Mouse (Mus musculus) CH12.LX (cell line): ENCODE data around the gene Cgrrf1. TPM values are rescaled to one million over a fixed set of nuclear protein-coding genes. Genes with fewer than 3 reads are reported as not detected.

ENCODE experiments used
- DNase-seq: peaks from one replicate; pipeline ENCODE4 v3.0.0-alpha.2; 2013; ENCODE audit errors: extremely low read depth
- H3K27ac ChIP-seq: 2 replicates; pipeline ENCODE4 v1.5.1; 2012; ENCODE audit warnings: low read depth, mild to moderate bottlenecking, control low read depth, moderate library complexity; ENCODE audit not compliant: insufficient read depth
- H3K27me3 ChIP-seq: replicated peaks from 2 replicates; pipeline ENCODE3; 2012; ENCODE audit warnings: inconsistent platforms
- H3K36me3 ChIP-seq, 2 experiments: replicated peaks in 1 of 2; 2 replicates each; pipeline versions ENCODE3 to v1.6.1; 2012; ENCODE audit warnings: inconsistent platforms in 1 of 2, low read length in 1 of 2, mild to moderate bottlenecking in 1 of 2, mixed read lengths in 1 of 2, moderate library complexity in 1 of 2; ENCODE audit not compliant: control insufficient read depth in 1 of 2, insufficient read depth in 1 of 2
- H3K4me1 ChIP-seq, 2 experiments: 2 replicates each; pipeline ENCODE4 v1.6.1; 2012; ENCODE audit warnings: inconsistent platforms in 1 of 2, moderate library complexity in 1 of 2; ENCODE audit not compliant: insufficient read depth in 2 of 2, control insufficient read depth in 1 of 2
- H3K4me2 ChIP-seq: 2 replicates; pipeline ENCODE4 v1.6.1; 2012; ENCODE audit warnings: low read depth, mild to moderate bottlenecking, control low read depth; ENCODE audit not compliant: poor library complexity, insufficient read depth, severe bottlenecking
- H3K4me3 ChIP-seq, 3 experiments: fragments of 150-350 bp in 1 of 3; sonication (generic) in 1 of 3; replicated peaks in 1 of 3; 2 replicates each; pipeline versions ENCODE3 to v1.5.1; 2011 to 2012; ENCODE audit warnings: low read depth in 2 of 3, low read length in 2 of 3, mild to moderate bottlenecking in 2 of 3, moderate library complexity in 2 of 3, control low read depth in 1 of 3, improper control_type of control experiment in 1 of 3, inconsistent platforms in 1 of 3, mixed read lengths in 1 of 3; ENCODE audit not compliant: poor library complexity in 1 of 3
- H3K79me2 ChIP-seq: replicated peaks from 2 replicates; pipeline ENCODE4 v1.6.1; 2012; ENCODE audit warnings: mild to moderate bottlenecking, moderate library complexity; ENCODE audit not compliant: control insufficient read depth, poor library complexity, insufficient read depth, severe bottlenecking; ENCODE audit errors: extremely low read depth
- H3K9ac ChIP-seq: 2 replicates; pipeline ENCODE4 v1.6.1; 2012; ENCODE audit warnings: low read depth, mild to moderate bottlenecking, control low read depth, moderate library complexity; ENCODE audit not compliant: insufficient read depth
- H3K9me3 ChIP-seq: replicated peaks from 2 replicates; pipeline ENCODE3; 2012; ENCODE audit warnings: low read length, inconsistent platforms, mixed read lengths
- BHLHE40 ChIP-seq: IDR thresholded peaks from 2 replicates; pipeline ENCODE4 v1.6.1; 2011; ENCODE audit warnings: mild to moderate bottlenecking, low read depth, low read length, improper control_type of control experiment
- CHD1 ChIP-seq: IDR thresholded peaks from 2 replicates; pipeline ENCODE4 v1.6.1; 2012; ENCODE audit warnings: low read depth, low read length, improper control_type of control experiment, inconsistent platforms
- E2F4 ChIP-seq: IDR thresholded peaks from 2 replicates; pipeline ENCODE4 v1.6.1; 2011; ENCODE audit warnings: low read depth, low read length, improper control_type of control experiment; ENCODE audit not compliant: insufficient replicate concordance
- ELF1 ChIP-seq: IDR thresholded peaks from 2 replicates; pipeline ENCODE4 v1.6.1; 2014; ENCODE audit warnings: low read depth, mild to moderate bottlenecking, inconsistent platforms, low read length, improper control_type of control experiment
- EP300 ChIP-seq: IDR thresholded peaks from 2 replicates; pipeline ENCODE4 v1.6.1; 2011; ENCODE audit warnings: low read length, improper control_type of control experiment
- GABPA ChIP-seq: IDR thresholded peaks from 2 replicates; pipeline ENCODE4 v1.6.1; 2012; ENCODE audit warnings: low read depth, low read length, improper control_type of control experiment, inconsistent platforms; ENCODE audit not compliant: insufficient replicate concordance
- HCFC1 ChIP-seq: IDR thresholded peaks from 2 replicates; pipeline ENCODE4 v1.6.1; 2012; ENCODE audit warnings: low read depth, mild to moderate bottlenecking, inconsistent platforms, low read length, improper control_type of control experiment
- IRF4 ChIP-seq: IDR thresholded peaks from 2 replicates; pipeline ENCODE4 v1.6.1; 2014; ENCODE audit warnings: low read depth, mild to moderate bottlenecking, inconsistent platforms, low read length, improper control_type of control experiment
- JUND ChIP-seq: conservative IDR thresholded peaks from 2 replicates; pipeline ENCODE4 v1.6.1; 2011; ENCODE audit warnings: low read depth, low read length, improper control_type of control experiment
- KAT2A ChIP-seq: IDR thresholded peaks from 2 replicates; pipeline ENCODE4 v1.6.1; 2012; ENCODE audit warnings: low read length, improper control_type of control experiment, inconsistent platforms; ENCODE audit not compliant: insufficient replicate concordance
- MAX ChIP-seq: IDR thresholded peaks from 2 replicates; pipeline ENCODE4 v1.6.1; 2011; ENCODE audit warnings: low read length, improper control_type of control experiment
- MAZ ChIP-seq: IDR thresholded peaks from 2 replicates; pipeline ENCODE4 v1.6.1; 2012; ENCODE audit warnings: low read depth, mild to moderate bottlenecking, inconsistent platforms, low read length, improper control_type of control experiment, moderate library complexity
- MEF2A ChIP-seq: IDR thresholded peaks from 2 replicates; pipeline ENCODE4 v1.6.1; 2014; ENCODE audit warnings: low read depth, mild to moderate bottlenecking, inconsistent platforms, low read length, improper control_type of control experiment, borderline replicate concordance
- MXI1 ChIP-seq: IDR thresholded peaks from 2 replicates; pipeline ENCODE4 v1.6.1; 2011; ENCODE audit warnings: mild to moderate bottlenecking, low read depth, low read length, improper control_type of control experiment
- NELFE ChIP-seq: IDR thresholded peaks from 2 replicates; pipeline ENCODE4 v1.6.1; 2011; ENCODE audit warnings: low read depth, low read length, improper control_type of control experiment
- PAX5 ChIP-seq: IDR thresholded peaks from 2 replicates; pipeline ENCODE4 v1.6.1; 2012; ENCODE audit warnings: low read length, inconsistent platforms, mixed read lengths
- POLR2AphosphoS2 ChIP-seq: IDR thresholded peaks from 2 replicates; pipeline ENCODE4 v1.6.1; 2011; ENCODE audit warnings: low read depth, low read length, improper control_type of control experiment
- RAD21 ChIP-seq: IDR thresholded peaks from 2 replicates; pipeline ENCODE4 v1.6.1; 2011; ENCODE audit warnings: low read depth, mild to moderate bottlenecking, low read length, improper control_type of control experiment, moderate library complexity
- TBP ChIP-seq: conservative IDR thresholded peaks from 2 replicates; pipeline ENCODE4 v1.6.1; 2011; ENCODE audit warnings: low read depth, low read length, improper control_type of control experiment
- TCF12 ChIP-seq: IDR thresholded peaks from 2 replicates; pipeline ENCODE4 v1.6.1; 2014; ENCODE audit warnings: low read depth, mild to moderate bottlenecking, inconsistent platforms, low read length, improper control_type of control experiment
- UBTF ChIP-seq: IDR thresholded peaks from 2 replicates; pipeline ENCODE4 v1.6.1; 2012; ENCODE audit warnings: low read depth, mild to moderate bottlenecking, inconsistent platforms, low read length, improper control_type of control experiment, moderate library complexity
- USF2 ChIP-seq: conservative IDR thresholded peaks from 2 replicates; pipeline ENCODE4 v1.6.1; 2011; ENCODE audit warnings: low read depth, low read length, improper control_type of control experiment
- ZKSCAN1 ChIP-seq: IDR thresholded peaks from 2 replicates; pipeline ENCODE4 v1.6.1; 2012; ENCODE audit warnings: low read depth, inconsistent platforms, low read length, improper control_type of control experiment, borderline replicate concordance
- ZMIZ1 ChIP-seq: IDR thresholded peaks from 2 replicates; pipeline ENCODE4 v1.6.1; 2012; ENCODE audit warnings: low read depth, mild to moderate bottlenecking, inconsistent platforms, low read length, improper control_type of control experiment
- ZNF384 ChIP-seq: IDR thresholded peaks from 2 replicates; pipeline ENCODE4 v1.6.1; 2012; ENCODE audit warnings: low read depth, low read length, improper control_type of control experiment, inconsistent platforms
- dilution Hi-C: fragments of 300-500 bp; cut with MboI; formaldehyde crosslinking; loops from 2 replicates; pipeline ENCODE4 v1.14.3; 2020; ENCODE audit warnings: low sequenced_read_pairs; ENCODE audit not compliant: extremely low pct_unique_long_range_greater_than_20kb, extremely low pct_ligation_motif_present
- in situ Hi-C: fragments of 300-500 bp; cut with MboI; formaldehyde crosslinking; loops from 3 replicates; pipeline ENCODE4 v1.14.3; 2019; ENCODE audit warnings: low sequenced_read_pairs, low pct_ligation_motif_present, low pct_unique_long_range_greater_than_20kb, mixed read lengths
- polyA plus RNA-seq: library from polyadenylated mRNA; unstranded; fragments of >175 nt; gene quantifications from 2 replicates; pipeline ENCODE4 v1.2.1, GENCODE M21; 2012; ENCODE audit warnings: low read depth; ENCODE audit not compliant: insufficient read length
- total RNA-seq, 2 experiments: library from RNA; depleted of rRNA; stranded (reverse); fragments of 300-350 nt in 1 of 2; fragments of >200 nt in 1 of 2; gene quantifications; 2 replicates each; pipeline ENCODE4 v1.2.3; 2012 to 2014

Cgrrf1 gene
- total and polyA plus RNA-seq, 3 experiments = 9.6 to 17.1 (median 13.1) TPM

GRCm38 (mm10) chr14:46821873-46822716 lies 9.8 kb upstream of the Cgrrf1 start, which contains the start of gene Gmfb (continued):
- peak; percentile 73 for TF ChIP-seq NELFE
- peak; percentile 94 for TF ChIP-seq MAX
- no peak for TF ChIP-seq PAX5
- no peak; the same call in 1 of the 2 replicates for TF ChIP-seq UBTF
- no peak for TF ChIP-seq ZKSCAN1
- peak; percentile 80 for TF ChIP-seq MEF2A
- TF ChIP-seq KAT2A = peak; percentile 72; the same call in 1 of the 2 replicates
- peak; percentile 96 for TF ChIP-seq MXI1
- peak; percentile 82 for TF ChIP-seq USF2
- no peak; the same call in 1 of the 2 replicates for TF ChIP-seq POLR2AphosphoS2
- 0 out of 2 replicates have a peak, but pooled peaks have one; percentile 19 for TF ChIP-seq TBP
- TF ChIP-seq JUND = no peak
- TF ChIP-seq TCF12 = peak; percentile 92
- TF ChIP-seq EP300 = no peak; the same call in 1 of the 2 replicates

- dilution Hi-C loops (no loop called here), in situ Hi-C loops (no loop called here)
- Histone ChIP-seq H3K79me2 (peaks cover 14% of the 10 kb centered on the region), H3K36me3 (peaks cover 0 to 5% of the 10 kb centered on the region in 2 experiments), H3K4me2 (no peak overlapping the region), H3K4me3 (no peak overlapping the region), H3K27ac (no peak overlapping the region), H3K4me1 (peaks cover 8 to 14% of the 10 kb centered on the region in 2 experiments), H3K27me3 (no peaks in the 10 kb centered on the region), H3K9ac (no peak overlapping the region), H3K9me3 (no peaks in the 10 kb centered on the region)
- DNase-seq = no peak
- no peak for TF ChIP-seq CHD1
- TF ChIP-seq ZMIZ1 = no peak
- TF ChIP-seq ELF1 = no peak
- no peak for TF ChIP-seq TCF12
- TF ChIP-seq MAX = no peak
- TF ChIP-seq HCFC1 = no peak
- no peak for TF ChIP-seq GABPA
- no peak for TF ChIP-seq MAZ
- no peak for TF ChIP-seq TBP
- no peak for TF ChIP-seq BHLHE40
- no peak for TF ChIP-seq MXI1
- no peak for TF ChIP-seq RAD21
- TF ChIP-seq JUND = no peak
- TF ChIP-seq MEF2A = no peak
- TF ChIP-seq IRF4 = no peak
- no peak for TF ChIP-seq E2F4
- no peak for TF ChIP-seq ZNF384
Measured at GRCm38 (mm10) chr14:46823996-46824395, 7.9 kb upstream of the Cgrrf1 start.
